Mouse (Mus musculus) kidney, embryonic 14.5 days (tissue): ENCODE results near the gene Pgam2. TPM values are rescaled to one million over a fixed set of nuclear protein-coding genes. Genes with fewer than 3 reads are reported as not detected.

Source experiments
- ATAC-seq: fragments of 200-750 bp; cut with Nextera tagmentation; 2 replicates; pipeline ENCODE4 v1.8.0; 2017; ENCODE audit warnings: moderate number of reproducible peaks, mild to moderate bottlenecking, moderate TSS enrichment, moderate library complexity; ENCODE audit not compliant: low FRiP score, low TSS enrichment
- H3K27ac ChIP-seq: fragments of 300-500 bp; sonication (generic); 2 replicates; pipeline ENCODE4 v1.5.1; 2014; ENCODE audit warnings: low read depth, mild to moderate bottlenecking, low read length, moderate library complexity, mixed read lengths
- H3K27me3 ChIP-seq: fragments of 300-500 bp; sonication (generic); 2 replicates; pipeline ENCODE4 v1.6.1; 2014; ENCODE audit warnings: mild to moderate bottlenecking, low read length; ENCODE audit not compliant: control insufficient read depth, insufficient read depth
- H3K36me3 ChIP-seq: fragments of 300-500 bp; sonication (generic); 2 replicates; pipeline ENCODE4 v1.6.1; 2014; ENCODE audit warnings: low read length, mixed read lengths; ENCODE audit not compliant: control insufficient read depth, insufficient read depth
- H3K4me1 ChIP-seq: fragments of 300-500 bp; sonication (generic); 2 replicates; pipeline ENCODE4 v1.6.1; 2014; ENCODE audit warnings: low read length, mixed read lengths; ENCODE audit not compliant: control insufficient read depth, insufficient read depth
- H3K4me2 ChIP-seq: fragments of 300-500 bp; sonication (generic); replicated peaks from 2 replicates; pipeline ENCODE4 v1.6.1; 2014; ENCODE audit warnings: low read depth, mild to moderate bottlenecking, low read length
- H3K4me3 ChIP-seq: fragments of 300-500 bp; sonication (generic); 2 replicates; pipeline ENCODE4 v1.5.1; 2014; ENCODE audit warnings: mild to moderate bottlenecking, low read length
- H3K9ac ChIP-seq: fragments of 300-500 bp; sonication (generic); 2 replicates; pipeline ENCODE4 v1.6.1; 2014; ENCODE audit warnings: low read depth, mild to moderate bottlenecking, low read length, moderate library complexity
- H3K9me3 ChIP-seq: fragments of 300-500 bp; sonication (generic); 2 replicates; pipeline ENCODE4 v1.6.1; 2016; ENCODE audit warnings: low read length; ENCODE audit not compliant: control insufficient read depth
- WGBS: fragments of 180-500 bp; shearing (Covaris S2); extraction: QIAGEN DNeasy Blood & Tissue Kit; methylation state at CpG from one replicate; pipeline ENCODE4 v1.1.7; 2014; 5-methylcytosine and 5-hydroxymethylcytosine counted together
- polyA plus RNA-seq: library from polyadenylated mRNA; unstranded; fragments of >200 nt; fragmentation: Nextera tagmentation; extraction: Ambion mirVana; gene quantifications from 2 replicates; pipeline ENCODE4 v1.2.1, GENCODE M21; 2014

The Pgam2 gene
- polyA plus RNA-seq, 1 experiment from 2014 or later, result 4.4 TPM

- Histone ChIP-seq H3K4me2 (peak overlapping the region; percentile 81), H3K27ac (peak overlapping the region; percentile 17), H3K9ac (peak overlapping the region; percentile 35; the same call in 1 of the 2 replicates), H3K36me3 (no peaks in the 10 kb centered on the region; the same call in 1 of the 2 replicates), H3K4me3 (peak overlapping the region; percentile 64), H3K27me3 (no peaks in the 10 kb centered on the region), H3K4me1 (peaks cover 7% of the 10 kb centered on the region; the same call in 1 of the 2 replicates), H3K9me3 (no peaks in the 10 kb centered on the region)
- ATAC-seq, result 0 out of 2 replicates have a peak, but pooled peaks have one; percentile 24
- WGBS, result 17% methylated on average over 6 of the region's 6 CpGs
These were observed 40.9 kb downstream of the Pgam2 start for GRCm38 (mm10) chr11:5762633-5762982.

- Histone ChIP-seq H3K4me2 (peak within 1 kb of the TSS; percentile 81), H3K27me3 (no peaks in the 10 kb centered on the region), H3K27ac (peak within 1 kb of the TSS; percentile 93), H3K4me1 (peaks cover 7% of the 10 kb centered on the region; the same call in 1 of the 2 replicates), H3K4me3 (peak within 1 kb of the TSS; percentile 64), H3K9ac (peak within 1 kb of the TSS; percentile 87), H3K36me3 (no peaks in the 10 kb centered on the region; the same call in 1 of the 2 replicates), H3K9me3 (no peaks in the 10 kb centered on the region)
- ATAC-seq, result peak; percentile 98
- under 1% methylated on average over 68 of the region's 68 CpGs for WGBS
These were observed 41.5 kb downstream of the Pgam2 start, which contains the start of gene Urgcp for GRCm38 (mm10) chr11:5761820-5762632. Urgcp (minus strand) TSS chr11:5762376.

GRCm38 (mm10) chr11:5753755-5754154, 49.8 kb downstream of the Pgam2 start:
- H3K9me3 ChIP-seq, result peaks cover 7% of the 10 kb centered on the region
- no peaks in the 10 kb centered on the region for H3K27me3 ChIP-seq
- H3K27ac ChIP-seq, result no peak overlapping the region
- H3K4me1 ChIP-seq, result no peaks in the 10 kb centered on the region
- no peak overlapping the region for H3K4me2 ChIP-seq
- H3K36me3 ChIP-seq, result no peaks in the 10 kb centered on the region; the same call in 1 of the 2 replicates
- no peak for ATAC-seq
- 72% methylated on average over 2 of the region's 2 CpGs for WGBS
- H3K4me3 ChIP-seq, result no peak overlapping the region
- no peak overlapping the region for H3K9ac ChIP-seq

Other genes starting within 250 kb of the Pgam2 start
- gene Ankrd36, start 234.0 kb downstream of the Pgam2 start, polyA plus RNA-seq, result not detected in 2 replicates
- gene Mrps24, start 88.1 kb downstream of the Pgam2 start, polyA plus RNA-seq, result 206 and 264 TPM in 2 replicates
- 9.9 and 15.1 TPM in 2 replicates for gene Urgcp, start 41.4 kb downstream of the Pgam2 start, polyA plus RNA-seq
- gene Dbnl, start 15.2 kb downstream of the Pgam2 start, polyA plus RNA-seq, result 93.7 and 113 TPM in 2 replicates
- 6.6 and 9.1 TPM in 2 replicates for gene Polm, start 34.3 kb upstream of the Pgam2 start, polyA plus RNA-seq
- gene Aebp1, start 58.2 kb upstream of the Pgam2 start, polyA plus RNA-seq, result 16.7 and 30.7 TPM in 2 replicates
- 116 and 128 TPM in 2 replicates for gene Pold2, start 74.6 kb upstream of the Pgam2 start, polyA plus RNA-seq
- gene Myl7, start 95.0 kb upstream of the Pgam2 start, polyA plus RNA-seq, result 1.5 and 2.4 TPM in 2 replicates
- gene Gck, start 146.3 kb upstream of the Pgam2 start, polyA plus RNA-seq, result 1.5 and 2.0 TPM in 2 replicates
- 23.1 and 34.4 TPM in 2 replicates for gene Ykt6, start 152.0 kb upstream of the Pgam2 start, polyA plus RNA-seq